ENCODE assay signal across 17 mouse cellular contexts in the genomic region with DNA sequence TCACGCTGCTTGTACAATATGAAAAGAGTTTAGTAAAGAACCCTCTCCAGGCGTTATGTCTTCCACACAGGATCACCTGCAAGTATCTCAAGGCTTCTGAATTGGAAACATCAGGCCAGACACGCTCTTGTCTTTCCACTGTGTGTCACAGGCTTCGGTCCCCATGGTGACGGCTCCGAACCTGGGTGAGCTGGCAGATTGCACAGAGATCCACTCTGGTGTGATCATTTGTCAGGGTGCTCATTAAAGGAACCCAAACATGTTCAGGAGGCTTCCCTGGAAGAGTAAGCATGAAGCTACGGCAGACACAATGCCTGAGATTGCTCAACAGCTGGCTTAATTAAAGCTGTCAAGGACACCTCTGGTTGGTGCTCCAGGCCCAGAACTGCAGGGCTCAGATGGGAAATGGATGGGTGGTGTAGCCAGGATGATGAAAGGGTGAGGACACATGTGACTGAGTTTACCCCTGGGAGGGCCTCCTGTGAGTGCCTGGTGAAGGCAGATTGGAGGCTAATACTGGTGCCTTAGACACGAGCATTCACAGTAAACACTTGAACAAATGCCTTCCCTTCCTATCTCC.
DNase-seq lines count a peak whose midpoint lies in the region; ATAC-seq and TF ChIP-seq lines count a peak whose summit lies in the region.
"Had no signal": no experiment of that assay in that cellular context is flagged by ENCODE, and none has a peak within 500 bp of the region (broad histone marks: within the 10 kb centered on the region; RNA-seq: fewer than 3 reads in every experiment).

No protein-coding gene starts in this region.

- no peak overlapping the region for H3K4me2 ChIP-seq in midbrain, embryonic 16.5 days (ENCODE audit: low read length)
- H3K4me2 ChIP-seq: limb, embryonic 13.5 days had no signal

- WGBS in midbrain, embryonic 16.5 days = 58% methylated on average over 8 of the region's 8 CpGs
- 70% methylated on average over 8 of the region's 8 CpGs for WGBS in kidney, adult 2 months

- H3K4me1 ChIP-seq in midbrain, embryonic 16.5 days (ENCODE audit: control insufficient read depth, insufficient read depth, low read length) = peaks cover 9% of the 10 kb centered on the region; the same call in 1 of the 2 replicates
- no peaks in the 10 kb centered on the region for H3K4me1 ChIP-seq in kidney, adult 2 months (ENCODE audit: control insufficient read depth, insufficient read depth, low read length)
- H3K4me1 ChIP-seq: megakaryocyte, embryonic 14.5 days had no signal

- H3K9ac ChIP-seq in midbrain, embryonic 16.5 days (ENCODE audit: low read depth, low read length) = no peak overlapping the region
- H3K9ac ChIP-seq: limb, embryonic 13.5 days had no signal

- H3K4me3 ChIP-seq in midbrain, embryonic 16.5 days (ENCODE audit: low read depth, low read length) = no peak overlapping the region
- H3K4me3 ChIP-seq in kidney, adult 2 months (ENCODE audit: insufficient read depth, low read depth, low read length) = no peak overlapping the region
- H3K4me3 ChIP-seq: erythroblast, embryonic 14.5 days; limb, embryonic 13.5 days; megakaryocyte, embryonic 14.5 days had no signal

- no peak for TF ChIP-seq POLR2A in kidney, adult 2 months (IDR thresholded peaks at IDR 0.05; ENCODE audit: low read depth, low read length)

- H3K27me3 ChIP-seq in midbrain, embryonic 16.5 days (ENCODE audit: control insufficient read depth, insufficient read depth, low read depth, low read length) = no peaks in the 10 kb centered on the region
- no peaks in the 10 kb centered on the region for H3K27me3 ChIP-seq in kidney, adult 2 months (replicated peaks; ENCODE audit: control insufficient read depth, insufficient read depth, low read length)
- H3K27me3 ChIP-seq: limb, embryonic 13.5 days; megakaryocyte, embryonic 14.5 days had no signal

- H3K36me3 ChIP-seq in midbrain, embryonic 16.5 days (ENCODE audit: control insufficient read depth, insufficient read depth, low read length) = no peaks in the 10 kb centered on the region
- H3K36me3 ChIP-seq in kidney, adult 2 months (ENCODE audit: control insufficient read depth, insufficient read depth, low read length) = no peaks in the 10 kb centered on the region
- H3K36me3 ChIP-seq: limb, embryonic 13.5 days had no signal

- TF ChIP-seq CTCF in kidney, adult 2 months (conservative IDR thresholded peaks at IDR 0.05; ENCODE audit: insufficient read depth, insufficient read length, low read depth, low read length) = no peak

- intact Hi-C loops in heart, postnatal 14 days (cut with DNase I) = no loop called here

- peak; percentile 82 for DNase-seq in heart, adult 11 months
- no peak for DNase-seq in heart, postnatal 14 days
- peak; percentile 76 for DNase-seq in MN1 (ENCODE audit: low spot score)
- peak; percentile 76 for DNase-seq in brain, adult 2 months (ENCODE audit: low read depth, low spot score)
- no peak for DNase-seq in kidney, adult 11 months
- no peak for DNase-seq in kidney, adult 2 months
- DNase-seq: cerebellum, postnatal 36 days; heart, adult 18-20 months; heart, postnatal 36 days; lung, adult 2 months; thymus, postnatal 14 days had no signal

- H3K9me3 ChIP-seq in midbrain, embryonic 16.5 days (replicated peaks; ENCODE audit: control insufficient read depth, low read length, poor library complexity, severe bottlenecking) = 0 out of 2 replicates have a peak, but pooled peaks cover 2% of the 10 kb centered on the region
- H3K9me3 ChIP-seq: limb, embryonic 13.5 days had no signal

- peak; percentile 56 for ATAC-seq in midbrain, embryonic 16.5 days
- ATAC-seq in erythroblast, adult 5-6 weeks (replicated peaks; ENCODE audit: low FRiP score, poor library complexity, severe bottlenecking) = no peak

- peak overlapping the region; percentile 47; the same call in 1 of the 2 replicates for H3K27ac ChIP-seq in midbrain, embryonic 16.5 days (ENCODE audit: low read length)
- H3K27ac ChIP-seq in kidney, adult 2 months (ENCODE audit: insufficient read depth, low read depth, low read length) = no peak overlapping the region
- H3K27ac ChIP-seq: kidney, postnatal 0 days; limb, embryonic 13.5 days had no signal

Comparison
In these comparisons a context has a peak if more than half of its experiments do, and no peak if none do; other contexts are left out.
1. DNase-seq: peak in heart, adult 11 months (single experiment), MN1 (single experiment) and brain, adult 2 months (single experiment); none in heart, postnatal 14 days (0 of 2), kidney, adult 11 months (single experiment) and kidney, adult 2 months (single experiment).